In the genomic region with DNA sequence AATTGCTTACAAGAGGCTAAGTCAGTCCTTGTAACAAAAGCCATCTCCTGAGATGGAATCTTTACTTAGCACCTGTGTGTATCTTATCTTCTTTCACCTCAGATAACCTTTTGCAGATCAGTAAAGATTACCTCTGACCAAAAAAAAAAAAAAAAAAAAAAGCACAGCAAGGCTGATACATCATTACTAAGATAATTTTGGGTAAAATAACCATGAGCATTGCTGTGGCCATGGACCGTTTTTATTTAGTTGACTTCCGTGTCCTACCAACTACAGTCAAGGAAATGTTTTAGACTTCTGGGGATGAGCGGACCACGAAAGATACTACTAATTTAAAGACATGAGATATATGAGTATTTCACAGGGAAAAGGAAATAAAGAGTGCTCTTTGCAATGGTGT, we compare ENCODE assay signal across 31 mouse cellular contexts.
"Had no signal": no experiment of that assay in that cellular context is flagged by ENCODE, and none has a peak within 500 bp of the region (broad histone marks: within the 10 kb centered on the region; RNA-seq: fewer than 3 reads in every experiment).

No protein-coding gene starts in this region.

- H3K36me3 ChIP-seq: heart, embryonic 10.5 days; heart, embryonic 12.5 days; heart, embryonic 13.5 days; heart, embryonic 15.5 days; hindbrain, embryonic 10.5 days; hindbrain, embryonic 12.5 days; hindbrain, embryonic 13.5 days; hindbrain, embryonic 15.5 days; intestine, embryonic 15.5 days; kidney, embryonic 15.5 days had no signal

- H3K4me3 ChIP-seq: heart, embryonic 10.5 days; heart, embryonic 12.5 days; heart, embryonic 13.5 days; heart, embryonic 15.5 days; hindbrain, embryonic 10.5 days; hindbrain, embryonic 12.5 days; hindbrain, embryonic 13.5 days; hindbrain, embryonic 15.5 days; intestine, embryonic 15.5 days; kidney, embryonic 15.5 days; layer of hippocampus, adult 2 months; left cerebral cortex, adult 2 months had no signal

- H3K27ac ChIP-seq: heart, embryonic 10.5 days; heart, embryonic 13.5 days; heart, embryonic 15.5 days; hindbrain, embryonic 10.5 days; hindbrain, embryonic 12.5 days; hindbrain, embryonic 13.5 days; hindbrain, embryonic 14.5 days; hindbrain, embryonic 15.5 days; hindbrain, postnatal 0 days; intestine, embryonic 15.5 days; kidney, embryonic 15.5 days; kidney, postnatal 0 days; layer of hippocampus, adult 2 months; left cerebral cortex, adult 2 months had no signal

- H3K9me3 ChIP-seq: heart, embryonic 10.5 days; heart, embryonic 12.5 days; heart, embryonic 13.5 days; heart, embryonic 15.5 days; hindbrain, embryonic 10.5 days; hindbrain, embryonic 12.5 days; hindbrain, embryonic 13.5 days; hindbrain, embryonic 15.5 days; intestine, embryonic 15.5 days; kidney, embryonic 15.5 days had no signal

- H3K9ac ChIP-seq: heart, embryonic 12.5 days; heart, embryonic 13.5 days; heart, embryonic 15.5 days; hindbrain, embryonic 12.5 days; hindbrain, embryonic 13.5 days; hindbrain, embryonic 14.5 days; hindbrain, embryonic 15.5 days; intestine, embryonic 15.5 days; kidney, embryonic 15.5 days had no signal

- H3K4me1 ChIP-seq: heart, embryonic 12.5 days; heart, embryonic 15.5 days; hindbrain, embryonic 12.5 days; hindbrain, embryonic 13.5 days; hindbrain, embryonic 15.5 days; intestine, embryonic 15.5 days; kidney, embryonic 15.5 days had no signal

- DNase-seq: heart, postnatal 10 days; heart, postnatal 14 days; heart, postnatal 36 days; heart, postnatal 4 days; kidney, adult 11 months; kidney, adult 18-20 months; kidney, adult 2 months; kidney, adult 8-10 months; kidney, adult 9 months; kidney, postnatal 10 days; kidney, postnatal 14 days; kidney, postnatal 25 days; kidney, postnatal 36 days; kidney, postnatal 4 days; layer of hippocampus, adult 9-11 months; layer of hippocampus, postnatal 36 days had no signal
